Mouse (Mus musculus): ENCODE results near the gene 1110008P14Rik. TPM values are rescaled to one million over a fixed set of nuclear protein-coding genes. Genes with fewer than 3 reads are reported as not detected.

1110008P14Rik gene
- total RNA-seq (2021) = 100 to 1,000 TPM; 160 to 170 TPM
- long read RNA-seq, experiment 1, transcript 1110008P14Rik-201 (2 exons, 680 nt) = major isoform, 113 of 128 reads
- long read RNA-seq, experiment 1, partial matches to known transcripts = 0 of 128 reads
- long read RNA-seq, experiment 1, other reads (novel, unspliced or antisense) = 15 of 128 reads
- long read RNA-seq, experiment 2, transcript 1110008P14Rik-201 (2 exons, 680 nt) = major isoform, 160 of 168 reads
- long read RNA-seq, experiment 2, partial matches to known transcripts = 5 of 168 reads
- long read RNA-seq, experiment 2, other reads (novel, unspliced or antisense) = 3 of 168 reads

DNA sequence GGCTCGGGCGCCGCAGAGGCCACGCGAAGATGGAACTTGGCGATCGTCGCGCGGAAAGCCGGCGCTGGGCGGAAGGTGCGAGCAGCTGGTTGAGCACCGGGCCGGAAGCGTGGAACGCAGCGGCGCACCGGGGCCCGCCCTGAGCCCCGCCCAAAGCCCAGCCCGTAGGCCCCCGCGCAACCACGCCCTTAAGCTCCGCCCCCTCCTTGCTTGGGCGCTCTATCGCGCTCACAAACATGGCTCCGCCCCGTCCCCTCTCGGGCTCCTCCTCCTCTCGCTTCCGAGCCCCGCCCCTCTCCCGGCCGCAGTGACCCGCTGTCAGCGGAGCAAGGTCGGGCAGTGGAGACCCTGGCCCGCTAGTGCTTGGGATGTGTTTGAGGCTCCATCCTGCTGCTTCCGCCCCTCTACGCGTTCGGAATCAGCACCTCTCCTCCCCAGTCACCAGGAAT is at the start of gene 1110008P14Rik:
Gene 1110008P14Rik (minus strand): TSS at position 164 of the 449 bp plus-strand sequence.
- peak within 1 kb of the TSS; percentile 94 for H3K4me3 ChIP-seq
- peak; percentile 94 to 95 for DNase-seq (ENCODE audit: low spot score in 2 of 2)
- H3K27ac ChIP-seq = peak within 1 kb of the TSS; percentile 92
- no peak for TF ChIP-seq CTCF (conservative IDR thresholded peaks at IDR 0.05)

- Histone ChIP-seq H3K27ac (peak overlapping the region; percentile 92), H3K4me3 (peak overlapping the region; percentile 56)
- peak; percentile 20 for TF ChIP-seq CTCF (conservative IDR thresholded peaks at IDR 0.05)
These were observed 49.3 kb upstream of the 1110008P14Rik start for GRCm38 (mm10) chr2:32430701-32431676.

GRCm38 (mm10) chr2:32429215-32429891 is 47.6 kb upstream of the 1110008P14Rik start:
- no peak for DNase-seq (ENCODE audit: low spot score in 2 of 2)
- Histone ChIP-seq H3K4me3 (peak overlapping the region; percentile 56), H3K27ac (peak overlapping the region; percentile 92)
- TF ChIP-seq CTCF (conservative IDR thresholded peaks at IDR 0.05) = no peak

More at GRCm38 (mm10) chr2:32430701-32431676, 49.3 kb upstream of the 1110008P14Rik start:
- DNase-seq (ENCODE audit: low spot score in 2 of 2) = peak; percentile 82 to 93

DNA sequence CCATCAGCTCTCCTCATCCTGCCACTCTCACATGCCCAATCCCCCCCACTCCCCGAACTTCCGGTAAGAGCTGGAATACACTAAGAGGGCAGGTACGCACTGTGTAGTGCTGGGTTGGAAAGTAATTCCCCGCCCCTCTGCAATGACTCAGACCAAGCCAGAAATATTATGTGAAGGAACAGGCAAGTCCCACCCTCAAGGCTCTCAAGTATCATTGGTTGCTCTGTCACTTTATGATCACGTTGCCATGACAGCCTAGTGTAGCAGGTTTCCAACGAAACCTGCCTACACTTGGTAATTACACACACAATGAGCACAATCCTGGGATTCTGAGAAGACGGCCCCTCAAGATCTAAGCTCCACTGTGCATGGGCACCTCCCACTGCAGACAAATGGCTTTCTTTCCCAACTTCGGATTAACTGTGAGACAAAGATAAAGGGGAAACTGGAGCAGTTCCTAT is 46.6 kb upstream of the 1110008P14Rik start:
- TF ChIP-seq CTCF (conservative IDR thresholded peaks at IDR 0.05) = no peak
- peak; percentile 40 to 85 for DNase-seq (ENCODE audit: low spot score in 2 of 2)
- peak overlapping the region; percentile 92 for H3K27ac ChIP-seq
- peak overlapping the region; percentile 56 for H3K4me3 ChIP-seq

DNA sequence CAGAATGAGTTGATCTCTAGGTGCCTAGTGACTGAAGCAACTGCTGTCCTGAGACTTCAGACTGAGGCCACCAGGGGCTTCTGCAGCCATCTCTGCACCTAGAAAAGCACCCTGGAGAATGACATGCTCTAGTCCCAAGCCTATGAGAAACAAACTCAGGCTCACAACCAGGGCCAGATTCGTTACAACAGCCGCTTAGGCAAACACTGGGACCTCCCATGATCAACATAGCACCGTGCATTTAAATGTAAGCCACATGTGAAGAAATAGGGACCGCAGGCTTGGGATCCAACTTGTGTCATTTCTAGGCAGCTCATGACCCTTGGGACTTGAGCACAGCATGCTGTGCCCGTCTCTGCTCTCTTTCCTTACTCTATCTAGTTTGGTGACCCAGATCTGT is 46.0 kb upstream of the 1110008P14Rik start:
- H3K4me3 ChIP-seq = peak overlapping the region; percentile 56
- DNase-seq (ENCODE audit: low spot score in 2 of 2) = no peak
- 0 out of 2 replicates have a peak, but pooled peaks have one; percentile 15 for TF ChIP-seq CTCF (conservative IDR thresholded peaks at IDR 0.05)
- H3K27ac ChIP-seq = peak overlapping the region; percentile 92

DNA sequence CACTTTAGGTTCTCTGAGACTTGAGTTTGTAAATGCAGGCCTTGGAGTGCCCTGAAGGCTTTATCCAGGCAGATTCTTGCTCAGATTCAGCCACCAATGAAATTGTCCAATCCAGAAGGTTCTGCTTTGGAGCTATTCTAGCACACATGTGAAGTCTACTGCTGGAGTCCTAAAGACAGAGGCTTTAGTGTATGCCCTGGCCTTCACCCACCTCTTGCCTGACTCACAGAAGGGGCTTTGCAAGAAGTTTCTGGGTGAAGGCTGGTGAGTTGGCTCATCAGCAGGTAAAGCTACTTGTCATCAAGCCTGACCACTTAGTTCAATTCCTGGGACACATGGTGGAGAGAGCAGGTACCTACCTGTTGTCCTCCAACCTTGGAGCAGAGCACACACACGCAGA is 44.4 kb upstream of the 1110008P14Rik start:
- H3K4me3 ChIP-seq = no peak overlapping the region
- H3K27ac ChIP-seq = no peak overlapping the region; the same call in 1 of the 2 replicates
- no peak for DNase-seq (ENCODE audit: low spot score in 2 of 2)
- no peak for TF ChIP-seq CTCF (conservative IDR thresholded peaks at IDR 0.05)

GRCm38 (mm10) chr2:32425568-32425967 is 43.8 kb upstream of the 1110008P14Rik start:
- H3K27ac ChIP-seq = peak overlapping the region; percentile 15; the same call in 1 of the 2 replicates
- TF ChIP-seq CTCF (conservative IDR thresholded peaks at IDR 0.05) = no peak
- no peak overlapping the region for H3K4me3 ChIP-seq
- DNase-seq (ENCODE audit: low spot score in 2 of 2) = no peak

DNA sequence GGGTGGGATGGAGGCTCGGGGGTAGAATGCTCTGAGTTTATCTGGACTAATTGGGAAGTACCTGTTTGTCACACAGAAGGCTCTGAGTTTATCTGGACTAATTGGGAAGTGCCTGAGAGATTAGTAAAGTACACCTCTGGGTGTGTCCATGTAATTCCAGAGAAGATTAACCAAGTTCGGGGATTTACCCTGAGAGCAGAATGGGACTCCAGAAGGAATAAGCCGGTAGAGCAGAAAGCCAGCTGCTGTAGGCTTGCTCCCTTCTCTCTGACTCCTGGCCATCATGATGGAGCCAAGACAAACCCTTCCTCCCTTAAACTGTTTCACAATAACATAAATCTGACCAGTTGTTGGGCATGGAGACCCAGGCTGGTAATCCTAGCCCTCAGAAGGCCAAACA is 43.1 kb upstream of the 1110008P14Rik start:
- no peak for TF ChIP-seq CTCF (conservative IDR thresholded peaks at IDR 0.05)
- peak overlapping the region; percentile 79 for H3K27ac ChIP-seq
- DNase-seq (ENCODE audit: low spot score in 2 of 2) = no peak
- H3K4me3 ChIP-seq = no peak overlapping the region

DNA sequence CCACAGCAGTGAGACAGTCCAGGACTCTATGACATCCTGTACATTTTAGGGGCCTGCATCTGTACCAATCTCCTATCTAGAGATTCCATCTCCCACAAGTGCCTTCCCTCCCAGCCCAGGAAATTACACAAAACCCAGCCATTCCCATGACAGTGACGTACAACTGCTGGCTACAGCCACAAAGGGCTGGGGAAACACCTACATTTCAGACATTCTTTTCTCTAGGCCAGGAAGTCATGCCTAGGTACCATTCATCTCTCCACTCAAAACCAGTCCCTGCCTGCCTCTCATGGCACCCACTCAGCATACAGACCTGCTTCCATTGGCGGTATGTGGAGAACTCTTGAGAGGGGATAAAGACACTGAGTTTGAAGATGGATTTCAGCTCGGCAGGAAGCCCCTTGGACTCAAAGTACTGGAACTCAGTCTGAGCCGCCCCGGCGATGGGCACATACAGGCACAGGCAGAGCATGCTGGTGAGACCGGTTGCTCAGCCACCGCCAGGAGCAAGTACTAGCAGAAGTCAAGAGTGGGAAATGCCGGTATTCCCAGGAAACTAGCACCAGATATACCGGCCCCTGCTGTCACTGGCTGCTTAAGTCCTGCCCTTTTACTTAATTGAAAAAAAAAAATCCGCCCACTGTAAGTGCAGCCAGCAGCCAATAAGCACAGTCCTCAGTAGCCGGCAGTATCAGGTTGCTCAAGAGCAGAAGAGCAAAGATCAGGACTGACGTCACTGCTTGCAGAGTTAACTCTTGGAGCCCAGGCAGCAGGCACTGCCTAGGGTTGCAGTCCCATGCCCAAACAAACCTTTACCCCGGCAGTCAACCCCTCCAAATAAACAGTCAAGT is 42.0 kb upstream of the 1110008P14Rik start:
- Histone ChIP-seq H3K27ac (peak overlapping the region; percentile 79), H3K4me3 (peak overlapping the region; percentile 53)
- no peak for DNase-seq (ENCODE audit: low spot score in 2 of 2)
- peak; percentile 24; the same call in 1 of the 2 replicates for TF ChIP-seq CTCF (conservative IDR thresholded peaks at IDR 0.05)

DNA sequence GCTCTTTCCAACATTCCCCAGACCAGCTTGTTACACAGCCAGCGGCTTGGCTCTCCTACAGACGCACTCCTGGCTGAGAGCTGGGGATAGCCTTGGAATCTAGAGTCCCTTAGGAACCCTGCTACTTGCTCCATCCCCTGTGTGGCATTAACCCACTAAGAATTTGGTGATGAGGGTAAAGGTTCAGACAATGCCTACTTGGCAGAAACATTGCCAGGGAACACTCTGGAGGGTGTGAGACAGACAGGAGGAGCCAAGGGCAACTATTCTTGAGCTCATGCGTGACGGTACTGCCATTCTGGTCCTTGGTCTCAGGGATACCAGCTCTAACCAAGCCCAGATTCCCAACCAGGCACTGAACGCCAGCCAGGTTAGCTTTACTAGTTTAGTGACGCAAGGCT is 40.1 kb upstream of the 1110008P14Rik start:
- DNase-seq (ENCODE audit: low spot score in 2 of 2) = no peak
- Histone ChIP-seq H3K27ac (no peak overlapping the region), H3K4me3 (no peak overlapping the region)
- TF ChIP-seq CTCF (conservative IDR thresholded peaks at IDR 0.05) = no peak

GRCm38 (mm10) chr2:32420647-32421046 is 38.9 kb upstream of the 1110008P14Rik start:
- Histone ChIP-seq H3K4me3 (no peak overlapping the region), H3K27ac (no peak overlapping the region)
- TF ChIP-seq CTCF (conservative IDR thresholded peaks at IDR 0.05) = no peak
- DNase-seq (ENCODE audit: low spot score in 2 of 2) = no peak
